Mouse (Mus musculus) hindbrain, embryonic 15.5 days (tissue): ENCODE data around the gene Tcap. TPM values are rescaled to one million over a fixed set of nuclear protein-coding genes. Genes with fewer than 3 reads are reported as not detected.

Experiments used
- ATAC-seq: fragments of 200-750 bp; cut with Nextera tagmentation; 2 replicates; pipeline ENCODE4 v1.8.0; 2017; ENCODE audit warnings: low read depth, moderate number of reproducible peaks, moderate TSS enrichment; ENCODE audit not compliant: low FRiP score
- H3K27ac ChIP-seq: fragments of 300-500 bp; sonication (generic); replicated peaks from 2 replicates; pipeline ENCODE4 v1.5.1; 2015; ENCODE audit warnings: mild to moderate bottlenecking, inconsistent platforms
- H3K27me3 ChIP-seq: fragments of 300-500 bp; sonication (generic); 2 replicates; pipeline ENCODE4 v1.6.1; 2015; ENCODE audit warnings: control low read depth, inconsistent platforms
- H3K36me3 ChIP-seq: fragments of 300-500 bp; sonication (generic); 2 replicates; pipeline ENCODE4 v1.6.1; 2015; ENCODE audit warnings: control low read depth, inconsistent platforms
- H3K4me1 ChIP-seq: fragments of 300-500 bp; sonication (generic); replicated peaks from 2 replicates; pipeline ENCODE4 v1.6.1; 2015; ENCODE audit warnings: control low read depth, inconsistent platforms
- H3K4me2 ChIP-seq: fragments of 300-500 bp; sonication (generic); 2 replicates; pipeline ENCODE4 v1.6.1; 2015; ENCODE audit warnings: moderate library complexity, mild to moderate bottlenecking, inconsistent platforms
- H3K4me3 ChIP-seq: fragments of 300-500 bp; sonication (generic); 2 replicates; pipeline ENCODE4 v1.5.1; 2015; ENCODE audit warnings: mild to moderate bottlenecking, inconsistent platforms
- H3K9ac ChIP-seq: fragments of 300-500 bp; sonication (generic); 2 replicates; pipeline ENCODE4 v1.6.1; 2015; ENCODE audit warnings: inconsistent platforms
- H3K9me3 ChIP-seq: fragments of 300-500 bp; sonication (generic); 2 replicates; pipeline ENCODE4 v1.6.1; 2016; ENCODE audit warnings: control low read depth, inconsistent platforms
- WGBS: fragments of 180-500 bp; shearing (Covaris S2); methylation state at CpG from one replicate; pipeline ENCODE4 v1.1.7; 2015; 5-methylcytosine and 5-hydroxymethylcytosine counted together
- polyA plus RNA-seq: library from polyadenylated mRNA; unstranded; fragments of >200 nt; fragmentation: Nextera tagmentation; extraction: Ambion mirVana; gene quantifications from 2 replicates; pipeline ENCODE4 v1.2.1, GENCODE M21; 2015

Tcap gene
- polyA plus RNA-seq, 1 experiment from 2014 or later, result not detected

- Histone ChIP-seq H3K9me3 (no peaks in the 10 kb centered on the region), H3K4me2 (no peak overlapping the region), H3K4me3 (no peak overlapping the region), H3K27ac (no peak overlapping the region), H3K36me3 (no peaks in the 10 kb centered on the region), H3K9ac (no peak overlapping the region), H3K27me3 (no peaks in the 10 kb centered on the region), H3K4me1 (no peaks in the 10 kb centered on the region)
- WGBS, result 94% methylated on average over 7 of the region's 7 CpGs
- ATAC-seq, result no peak
Observed at GRCm38 (mm10) chr11:98426592-98426991, 43.0 kb downstream of the Tcap start.

GRCm38 (mm10) chr11:98428436-98428835 is 44.8 kb downstream of the Tcap start:
- Histone ChIP-seq H3K36me3 (no peaks in the 10 kb centered on the region), H3K9ac (no peak overlapping the region), H3K9me3 (no peaks in the 10 kb centered on the region), H3K4me2 (no peak overlapping the region), H3K27me3 (no peaks in the 10 kb centered on the region), H3K27ac (no peak overlapping the region), H3K4me3 (no peak overlapping the region), H3K4me1 (no peaks in the 10 kb centered on the region)
- 88% methylated on average over 5 of the region's 5 CpGs for WGBS
- no peak for ATAC-seq

GRCm38 (mm10) chr11:98431743-98432502 is 48.3 kb downstream of the Tcap start:
- Histone ChIP-seq H3K27ac (no peak overlapping the region), H3K9me3 (no peaks in the 10 kb centered on the region), H3K9ac (no peak overlapping the region), H3K36me3 (no peaks in the 10 kb centered on the region), H3K4me2 (no peak overlapping the region), H3K27me3 (no peaks in the 10 kb centered on the region), H3K4me1 (no peaks in the 10 kb centered on the region), H3K4me3 (no peak overlapping the region)
- 89% methylated on average over 9 of the region's 9 CpGs for WGBS
- no peak for ATAC-seq

Other genes starting within 250 kb of the Tcap start
- 23.9 and 27.5 TPM in 2 replicates for gene Fbxl20, start 233.4 kb upstream of the Tcap start, polyA plus RNA-seq
- 55.3 and 56.0 TPM in 2 replicates for gene Med1, start 190.5 kb upstream of the Tcap start, polyA plus RNA-seq
- gene Cdk12, start 180.8 kb upstream of the Tcap start, polyA plus RNA-seq, result 8.4 and 8.9 TPM in 2 replicates
- 20.9 and 28.6 TPM in 2 replicates for gene Neurod2, start 54.2 kb upstream of the Tcap start, polyA plus RNA-seq
- 6.1 and 6.9 TPM in 2 replicates for gene Ppp1r1b, start 35.4 kb upstream of the Tcap start, polyA plus RNA-seq
- 36.5 and 40.3 TPM in 2 replicates for gene Stard3, start 25.4 kb upstream of the Tcap start, polyA plus RNA-seq
- gene Pnmt, start 2.6 kb downstream of the Tcap start, polyA plus RNA-seq, result 3.7 and 4.0 TPM in 2 replicates
- gene Pgap3, start 16.7 kb downstream of the Tcap start, polyA plus RNA-seq, result 7.4 and 9.6 TPM in 2 replicates
- gene Erbb2, start 28.7 kb downstream of the Tcap start, polyA plus RNA-seq, result 8.9 and 9.0 TPM in 2 replicates
- 246 and 250 TPM in 2 replicates for gene Mien1, start 55.2 kb downstream of the Tcap start, polyA plus RNA-seq
- 1.1 and 1.3 TPM in 2 replicates for gene Grb7, start 62.6 kb downstream of the Tcap start, polyA plus RNA-seq
- gene Ikzf3, start 162.2 kb downstream of the Tcap start, polyA plus RNA-seq, result 0.29 TPM in 1 of 2 replicates, not detected in the other
- gene Zpbp2, start 167.3 kb downstream of the Tcap start, polyA plus RNA-seq, result 0.13 and 0.25 TPM in 2 replicates
- 103 and 108 TPM in 2 replicates for gene Ormdl3, start 203.6 kb downstream of the Tcap start, polyA plus RNA-seq
- gene Lrrc3c, start 214.5 kb downstream of the Tcap start, polyA plus RNA-seq, result not detected in 2 replicates
- gene Gm12355, start 241.8 kb downstream of the Tcap start, polyA plus RNA-seq, result 0.48 and 0.54 TPM in 2 replicates
- not detected in 2 replicates for gene Gsdma3, start 242.5 kb downstream of the Tcap start, polyA plus RNA-seq